10 mouse cellular contexts compared by ENCODE assay signal in genomic region chr11:117233818-117234217, GRCm38 (mm10). TPM values are rescaled to one million over a fixed set of nuclear protein-coding genes. Genes with fewer than 3 reads are reported as not detected.
DNase-seq lines count a peak whose midpoint lies in the region; ATAC-seq and TF ChIP-seq lines count a peak whose summit lies in the region.
"Had no signal": no experiment of that assay in that cellular context is flagged by ENCODE, and none has a peak within 500 bp of the region (broad histone marks: within the 10 kb centered on the region; RNA-seq: fewer than 3 reads in every experiment).

No protein-coding gene starts in this region.

- H3K27me3 ChIP-seq in heart, embryonic 10.5 days (ENCODE audit: insufficient read depth, poor library complexity, severe bottlenecking) = 0 out of 2 replicates have a peak, but pooled peaks cover 12% of the 10 kb centered on the region
- H3K27me3 ChIP-seq in heart, adult 2 months (ENCODE audit: control insufficient read depth, insufficient read depth, low read length) = no peaks in the 10 kb centered on the region
- H3K27me3 ChIP-seq in liver, embryonic 16.5 days (ENCODE audit: control insufficient read depth, insufficient read depth, low read depth, low read length) = no peaks in the 10 kb centered on the region
- peaks cover 11% of the 10 kb centered on the region for H3K27me3 ChIP-seq in liver, embryonic 11.5 days (replicated peaks; ENCODE audit: control insufficient read depth, insufficient read depth, low read length)
- no peaks in the 10 kb centered on the region for H3K27me3 ChIP-seq in thymus, adult 2 months (ENCODE audit: control insufficient read depth, insufficient read depth, low read length)
- peaks cover 23% of the 10 kb centered on the region for H3K27me3 ChIP-seq in midbrain, embryonic 10.5 days (ENCODE audit: low read depth, poor library complexity, severe bottlenecking)

- H3K79me2 ChIP-seq in heart, adult 2 months (replicated peaks; ENCODE audit: control insufficient read depth, insufficient read depth, low read length) = no peaks in the 10 kb centered on the region

- peak overlapping the region; percentile 25; the same call in 1 of the 2 replicates for H3K4me2 ChIP-seq in liver, embryonic 16.5 days (ENCODE audit: low read depth, low read length)
- H3K4me2 ChIP-seq in liver, embryonic 11.5 days = no peak overlapping the region

- H3K9me3 ChIP-seq in heart, embryonic 10.5 days = no peaks in the 10 kb centered on the region
- no peaks in the 10 kb centered on the region for H3K9me3 ChIP-seq in liver, embryonic 16.5 days (replicated peaks; ENCODE audit: control insufficient read depth, low read length)
- no peaks in the 10 kb centered on the region for H3K9me3 ChIP-seq in liver, embryonic 11.5 days (ENCODE audit: control insufficient read depth, low read length)
- H3K9me3 ChIP-seq in midbrain, embryonic 10.5 days (replicated peaks) = no peaks in the 10 kb centered on the region

- peaks cover 54% of the 10 kb centered on the region for H3K4me1 ChIP-seq in heart, embryonic 10.5 days
- H3K4me1 ChIP-seq in heart, adult 2 months (ENCODE audit: control insufficient read depth, insufficient read depth, low read length) = peaks cover 8% of the 10 kb centered on the region
- peaks cover 10% of the 10 kb centered on the region for H3K4me1 ChIP-seq in liver, embryonic 16.5 days (ENCODE audit: control insufficient read depth, low read depth, low read length)
- H3K4me1 ChIP-seq in liver, embryonic 11.5 days (replicated peaks; ENCODE audit: control insufficient read depth, insufficient read depth, low read length) = peaks cover 29% of the 10 kb centered on the region
- H3K4me1 ChIP-seq in embryonic fibroblast, embryonic 13.5 days (ENCODE audit: control insufficient read depth, insufficient read depth, low read length) = peaks cover 9% of the 10 kb centered on the region
- peaks cover 32% of the 10 kb centered on the region for H3K4me1 ChIP-seq in thymus, adult 2 months (replicated peaks; ENCODE audit: control insufficient read depth, insufficient read depth, low read length)
- peaks cover 49% of the 10 kb centered on the region for H3K4me1 ChIP-seq in midbrain, embryonic 10.5 days

- no peak for DNase-seq in heart, embryonic 10.5 days (ENCODE audit: low spot score)
- DNase-seq in heart, adult 2 months = no peak
- DNase-seq in liver, embryonic 11.5 days (ENCODE audit: low spot score) = no peak
- DNase-seq in thymus, adult 2 months = peak; percentile 56
- DNase-seq in layer of hippocampus, adult 8-10 months (ENCODE audit: low spot score in 2 of 2) = no peak
- no peak for DNase-seq in midbrain, embryonic 10.5 days (ENCODE audit: low spot score)
- DNase-seq: B cell, adult 2 months; forebrain, postnatal 0 days had no signal

- TF ChIP-seq EP300 in heart, adult 2 months (IDR thresholded peaks at IDR 0.05; ENCODE audit: insufficient read depth, low read depth, low read length) = no peak

- H3K4me3 ChIP-seq in heart, embryonic 10.5 days = peak overlapping the region; percentile 38; the same call in 1 of the 2 replicates
- H3K4me3 ChIP-seq in heart, adult 2 months = no peak overlapping the region
- H3K4me3 ChIP-seq in liver, embryonic 16.5 days (ENCODE audit: low read depth, low read length) = no peak overlapping the region
- H3K4me3 ChIP-seq in liver, embryonic 11.5 days (ENCODE audit: low read depth, low read length) = no peak overlapping the region
- peak overlapping the region; percentile 64 for H3K4me3 ChIP-seq in embryonic fibroblast, embryonic 13.5 days (ENCODE audit: insufficient read depth, low read length)
- no peak overlapping the region for H3K4me3 ChIP-seq in thymus, adult 2 months (ENCODE audit: control insufficient read depth, insufficient read depth, low read length)
- no peak overlapping the region for H3K4me3 ChIP-seq in midbrain, embryonic 10.5 days

- no peak for TF ChIP-seq POLR2A in heart, adult 2 months (IDR thresholded peaks at IDR 0.05; ENCODE audit: insufficient read depth, low read depth, low read length)
- no peak for TF ChIP-seq POLR2A in embryonic fibroblast, embryonic 13.5 days (IDR thresholded peaks at IDR 0.05; ENCODE audit: low read depth, low read length)
- no peak for TF ChIP-seq POLR2A in thymus, adult 2 months (IDR thresholded peaks at IDR 0.05; ENCODE audit: control insufficient read depth, extremely low read depth, insufficient read depth, low read length, poor library complexity)

- intact Hi-C loops in heart, adult 2 months (cut with DNase I) = loop anchor here (10.0 kb wide), 1 partner anchor 591 kb away; the partner anchor contains the start of genes Afmid and Tk1

- H3K9ac ChIP-seq in heart, adult 2 months (ENCODE audit: low read depth, low read length) = no peak overlapping the region
- H3K9ac ChIP-seq in liver, embryonic 16.5 days (ENCODE audit: low read depth, low read length) = no peak overlapping the region
- H3K9ac ChIP-seq in liver, embryonic 11.5 days (ENCODE audit: low read depth, low read length) = no peak overlapping the region
- H3K9ac ChIP-seq: forebrain, postnatal 0 days had no signal

- ATAC-seq in liver, embryonic 16.5 days (ENCODE audit: low read depth) = no peak
- ATAC-seq in liver, embryonic 11.5 days (replicated peaks; ENCODE audit: low FRiP score) = no peak
- ATAC-seq: forebrain, postnatal 0 days had no signal

- no peak for TF ChIP-seq CTCF in heart, adult 2 months (IDR thresholded peaks at IDR 0.05)
- TF ChIP-seq CTCF in embryonic fibroblast, embryonic 13.5 days (IDR thresholded peaks at IDR 0.05; ENCODE audit: borderline replicate concordance, insufficient read depth, low read length) = no peak
- TF ChIP-seq CTCF in thymus, adult 2 months (IDR thresholded peaks at IDR 0.05; ENCODE audit: borderline replicate concordance, control insufficient read depth, extremely low read depth, insufficient read depth, low read length, poor library complexity) = 0 out of 2 replicates have a peak, but pooled peaks have one; percentile 19

- 40% methylated on average over 8 of the region's 8 CpGs for WGBS in heart, embryonic 10.5 days
- 84% methylated on average over 8 of the region's 8 CpGs for WGBS in heart, adult 2 months
- 51% methylated on average over 8 of the region's 8 CpGs for WGBS in liver, embryonic 16.5 days (ENCODE audit: insufficient replicate concordance)
- WGBS in liver, embryonic 11.5 days = 49% methylated on average over 8 of the region's 8 CpGs
- WGBS in thymus, adult 2 months = 14% methylated on average over 8 of the region's 8 CpGs
- WGBS in midbrain, embryonic 10.5 days = 76% methylated on average over 8 of the region's 8 CpGs

- H3K36me3 ChIP-seq in heart, embryonic 10.5 days = no peaks in the 10 kb centered on the region
- no peaks in the 10 kb centered on the region for H3K36me3 ChIP-seq in heart, adult 2 months (ENCODE audit: control insufficient read depth, insufficient read depth, low read length)
- no peaks in the 10 kb centered on the region for H3K36me3 ChIP-seq in liver, embryonic 16.5 days (ENCODE audit: control insufficient read depth, insufficient read depth)
- H3K36me3 ChIP-seq in liver, embryonic 11.5 days (ENCODE audit: control insufficient read depth, insufficient read depth, low read length) = no peaks in the 10 kb centered on the region
- H3K36me3 ChIP-seq in thymus, adult 2 months (ENCODE audit: control insufficient read depth, insufficient read depth, low read length) = no peaks in the 10 kb centered on the region
- no peaks in the 10 kb centered on the region for H3K36me3 ChIP-seq in midbrain, embryonic 10.5 days

- H3K27ac ChIP-seq in heart, embryonic 10.5 days = peak overlapping the region; percentile 77
- H3K27ac ChIP-seq in heart, adult 2 months = no peak overlapping the region
- H3K27ac ChIP-seq in liver, embryonic 16.5 days (ENCODE audit: low read length) = no peak overlapping the region
- no peak overlapping the region for H3K27ac ChIP-seq in liver, embryonic 11.5 days (ENCODE audit: low read depth, low read length)
- no peak overlapping the region for H3K27ac ChIP-seq in embryonic fibroblast, embryonic 13.5 days (ENCODE audit: insufficient read depth, low read length)
- H3K27ac ChIP-seq in thymus, adult 2 months (ENCODE audit: control insufficient read depth, insufficient read depth, low read length) = peak overlapping the region; percentile 2; the same call in 1 of the 2 replicates
- no peak overlapping the region for H3K27ac ChIP-seq in midbrain, embryonic 10.5 days (replicated peaks)

RNA-seq across cellular contexts. Expression of gene Sept9, which starts 34.4 kb away (rescaled TPM):
- polyA plus RNA-seq in heart, embryonic 10.5 days (2016; fragmentation: Nextera tagmentation; extraction: Ambion mirVana) = 148 and 164 TPM in 2 replicates
- 10 to 100 TPM; 28.2 to 31.9 TPM for total RNA-seq in heart, adult 2 months (2021)
- polyA plus RNA-seq in heart, adult 2 months (2012; rRNA removed) = 15.9 and 17.4 TPM in 2 replicates
- 39.1 and 40.8 TPM in 2 replicates for polyA plus RNA-seq in liver, embryonic 16.5 days (2015; fragmentation: Nextera tagmentation; extraction: Ambion mirVana)
- polyA plus RNA-seq in liver, embryonic 11.5 days (2014; fragmentation: Nextera tagmentation; extraction: Ambion mirVana) = 111 and 117 TPM in 2 replicates
- polyA plus RNA-seq in embryonic fibroblast, embryonic 13.5 days (2011; ENCODE audit: insufficient read length, low read depth, missing spikeins) = 198 and 206 TPM in 2 replicates
- 113 and 139 TPM in 2 replicates for polyA plus RNA-seq in thymus, adult 2 months (2012; rRNA removed)
- 100 to 1,000 TPM in 3 of 4 experiments, 10 to 100 TPM in 1; 99.5 to 109 (median 104) TPM for total RNA-seq in layer of hippocampus, adult 8-10 months (2022)
- 186 and 195 TPM in 2 replicates for polyA plus RNA-seq in midbrain, embryonic 10.5 days (2016; fragmentation: Nextera tagmentation; extraction: Ambion mirVana)

Comparison
In these comparisons a context has a peak if more than half of its experiments do, and no peak if none do; other contexts are left out.
1. H3K27ac ChIP-seq: peak in heart, embryonic 10.5 days (single experiment) and thymus, adult 2 months (single experiment); none in heart, adult 2 months (single experiment), liver, embryonic 16.5 days (single experiment), liver, embryonic 11.5 days (single experiment), embryonic fibroblast, embryonic 13.5 days (single experiment) and midbrain, embryonic 10.5 days (single experiment).
2. H3K4me3 ChIP-seq: peak in heart, embryonic 10.5 days (single experiment) and embryonic fibroblast, embryonic 13.5 days (single experiment); none in heart, adult 2 months (single experiment), liver, embryonic 16.5 days (single experiment), liver, embryonic 11.5 days (single experiment), thymus, adult 2 months (single experiment) and midbrain, embryonic 10.5 days (single experiment).